Mouse (Mus musculus): ENCODE results near the gene Cfap57.

GRCm38 (mm10) chr4:118579313-118579712, 41.3 kb downstream of the Cfap57 start:
- TF ChIP-seq GATA1 (IDR thresholded peaks at IDR 0.05; ENCODE audit: borderline replicate concordance, low read length) (no peak), FLI1 (IDR thresholded peaks at IDR 0.05; ENCODE audit: low read length) (no peak)

Measured in megakaryocyte, embryonic 14.5 days (primary cell).